Mouse (Mus musculus): Measurements from ENCODE around the gene Ahnak. TPM values are rescaled to one million over a fixed set of nuclear protein-coding genes. Genes with fewer than 3 reads are reported as not detected.

Ahnak gene
- polyA plus RNA-seq (2012; rRNA removed) = 126 and 168 TPM in 2 replicates

GRCm38 (mm10) chr19:8989066-8989566 is at the start of gene Ahnak:
Gene Ahnak, plus strand, starts transcription at chr19:8989284.
- peak; percentile 90 for DNase-seq (ENCODE audit: low spot score)

- DNase-seq (ENCODE audit: low spot score) = no peak
Observed at GRCm38 (mm10) chr19:8940526-8941133, 48.5 kb upstream of the Ahnak start.

- DNase-seq (ENCODE audit: low spot score) = no peak
Observed at GRCm38 (mm10) chr19:8941136-8941514, 48.0 kb upstream of the Ahnak start.

- DNase-seq (ENCODE audit: low spot score) = peak; percentile 88
Observed at GRCm38 (mm10) chr19:8941515-8942217, 47.4 kb upstream of the Ahnak start, which contains the start of gene Mta2. Gene Mta2, plus strand, starts transcription at chr19:8941875.

DNA sequence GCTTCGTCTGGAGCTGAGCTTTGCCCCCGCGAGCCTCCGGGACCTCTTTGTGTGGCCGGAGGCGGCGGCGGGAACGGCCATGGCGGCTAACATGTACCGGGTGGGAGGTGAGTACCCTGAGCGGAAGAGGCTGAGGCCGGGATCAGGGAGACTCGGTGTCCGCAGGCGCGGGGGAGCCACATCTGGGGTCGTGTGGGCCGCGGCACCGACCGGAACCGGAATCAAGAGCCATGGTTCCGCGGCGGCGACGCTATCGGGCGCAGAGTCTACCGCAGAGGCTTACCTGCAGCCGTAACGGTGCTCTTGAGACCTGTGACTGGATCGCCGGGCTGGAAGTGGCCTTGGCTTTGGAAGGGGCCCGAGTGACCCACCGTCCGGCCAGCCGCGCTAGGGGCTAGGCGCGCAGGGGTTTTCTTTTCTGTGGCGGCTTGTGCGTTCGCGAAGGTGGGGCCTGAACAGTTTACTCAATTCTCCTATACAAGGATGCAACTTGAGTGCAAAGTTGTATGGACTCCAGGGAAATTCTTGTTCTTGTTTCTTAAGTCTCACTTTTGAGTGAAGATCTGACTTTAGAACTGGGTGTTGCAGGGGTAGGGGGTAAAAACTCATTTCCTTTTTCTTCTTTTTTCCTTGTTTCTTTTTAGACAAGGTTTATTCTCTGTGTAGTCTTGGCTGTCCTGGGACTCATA is 46.7 kb upstream of the Ahnak start:
- DNase-seq (ENCODE audit: low spot score) = no peak

GRCm38 (mm10) chr19:8943047-8943446 is 46.0 kb upstream of the Ahnak start:
- no peak for DNase-seq (ENCODE audit: low spot score)

- DNase-seq (ENCODE audit: low spot score) = no peak
Observed at GRCm38 (mm10) chr19:8944062-8944461, 45.0 kb upstream of the Ahnak start.

DNA sequence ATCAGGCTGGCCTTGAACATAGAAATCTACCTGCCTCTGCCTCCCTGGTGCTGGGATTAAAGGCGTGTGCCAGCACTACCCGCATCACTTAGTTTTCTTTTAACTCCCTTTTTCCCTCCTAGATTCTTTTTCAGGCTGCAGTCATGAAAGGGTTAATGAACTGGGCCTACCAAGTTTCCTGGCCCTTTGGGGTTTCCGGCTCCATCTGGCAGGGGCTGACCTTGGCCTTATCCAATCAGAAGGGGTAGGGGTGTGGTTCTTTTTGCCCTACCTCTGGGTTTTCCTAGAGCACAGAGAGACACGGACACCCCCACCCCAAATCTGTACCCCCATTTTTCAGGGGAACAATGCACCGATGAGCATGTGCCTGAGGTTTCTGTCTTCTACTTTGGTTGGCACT is 44.3 kb upstream of the Ahnak start:
- DNase-seq (ENCODE audit: low spot score) = no peak

GRCm38 (mm10) chr19:8945251-8945650 is 43.8 kb upstream of the Ahnak start:
- no peak for DNase-seq (ENCODE audit: low spot score)

GRCm38 (mm10) chr19:8946929-8947328 is 42.2 kb upstream of the Ahnak start:
- no peak for DNase-seq (ENCODE audit: low spot score)

DNA sequence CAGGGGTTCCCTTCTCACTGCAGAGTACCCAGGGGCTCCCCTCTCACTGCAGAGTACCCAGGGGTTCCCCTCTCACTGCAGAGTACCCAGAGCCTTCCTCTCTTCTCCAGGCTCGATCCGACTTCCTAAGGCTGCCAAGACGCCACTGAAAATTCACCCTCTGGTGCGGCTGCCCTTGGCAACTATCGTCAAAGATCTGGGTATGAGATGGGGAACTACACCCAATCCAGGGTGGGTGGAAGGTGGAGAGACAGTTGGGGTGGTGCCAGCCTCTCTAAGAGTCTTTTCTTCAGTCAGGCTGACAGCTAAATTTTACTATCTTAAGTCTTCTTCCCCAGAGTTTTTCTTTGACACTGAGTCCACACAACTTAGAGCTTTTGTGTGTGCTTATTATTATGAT is 38.9 kb upstream of the Ahnak start:
- DNase-seq (ENCODE audit: low spot score) = no peak

DNA sequence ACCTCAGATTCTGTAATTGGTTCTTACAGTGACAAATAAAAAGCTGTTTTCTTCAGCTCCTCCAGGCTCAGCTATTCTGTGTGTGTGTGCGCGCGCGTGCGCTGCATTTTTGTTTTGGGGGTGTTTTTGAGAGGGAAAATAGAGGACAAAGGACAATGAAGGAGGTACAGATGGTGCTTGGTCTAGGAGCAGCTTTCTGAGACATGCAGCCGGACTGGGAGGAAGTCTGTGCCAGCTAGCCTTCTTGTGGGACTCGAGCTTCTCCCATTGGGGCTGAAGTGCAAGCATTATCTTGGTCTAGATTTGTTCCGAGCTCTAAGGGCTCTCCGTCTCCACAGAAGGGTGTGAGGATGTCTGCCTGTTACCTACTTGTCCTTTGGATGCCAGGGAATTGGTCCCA is 36.8 kb upstream of the Ahnak start:
- no peak for DNase-seq (ENCODE audit: low spot score)

- DNase-seq (ENCODE audit: low spot score) = peak; percentile 61
Observed at GRCm38 (mm10) chr19:8953135-8954039, 35.7 kb upstream of the Ahnak start, which contains the start of gene Tut1. Gene Tut1, plus strand, starts transcription at chr19:8953847.

DNA sequence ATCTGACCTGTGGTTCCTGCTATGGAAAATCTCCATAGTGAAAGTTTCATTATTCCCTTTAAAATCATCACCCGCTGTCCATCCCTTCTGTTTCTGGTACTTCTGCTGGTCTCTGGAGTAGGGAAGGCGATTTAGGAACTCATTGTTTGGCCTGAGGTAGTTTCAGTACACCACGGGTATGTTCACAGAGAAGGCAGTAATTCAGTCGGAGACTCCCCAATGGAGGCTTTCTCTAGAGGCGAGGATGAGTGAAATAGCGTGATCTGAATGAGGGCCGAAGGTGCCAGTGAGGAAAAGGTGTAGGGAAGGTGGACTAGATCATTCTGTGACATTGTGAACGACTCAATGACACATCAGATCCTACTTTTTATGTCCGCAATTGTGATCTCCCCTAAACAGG is 34.9 kb upstream of the Ahnak start:
- DNase-seq (ENCODE audit: low spot score) = no peak

DNA sequence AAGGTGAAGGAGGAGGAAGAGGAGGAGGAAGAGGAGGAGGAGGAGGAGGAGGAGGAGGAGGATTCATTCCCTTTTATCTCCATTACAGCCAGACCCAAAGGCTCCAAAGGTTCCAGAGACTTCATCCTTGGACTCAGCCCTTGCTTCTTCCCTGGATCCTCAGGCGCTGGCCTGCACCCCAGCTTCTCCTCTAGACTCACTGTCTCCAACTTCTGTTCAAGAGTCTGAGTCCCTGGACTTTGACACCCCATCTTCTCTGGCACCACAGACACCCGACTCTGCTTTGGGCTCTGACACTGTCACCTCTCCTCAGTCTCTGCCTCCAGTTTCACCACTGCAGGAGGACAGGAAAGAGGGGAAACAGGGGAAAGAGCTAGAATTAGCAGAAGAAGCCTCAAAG is 26.8 kb upstream of the Ahnak start:
- DNase-seq (ENCODE audit: low spot score) = no peak

DNA sequence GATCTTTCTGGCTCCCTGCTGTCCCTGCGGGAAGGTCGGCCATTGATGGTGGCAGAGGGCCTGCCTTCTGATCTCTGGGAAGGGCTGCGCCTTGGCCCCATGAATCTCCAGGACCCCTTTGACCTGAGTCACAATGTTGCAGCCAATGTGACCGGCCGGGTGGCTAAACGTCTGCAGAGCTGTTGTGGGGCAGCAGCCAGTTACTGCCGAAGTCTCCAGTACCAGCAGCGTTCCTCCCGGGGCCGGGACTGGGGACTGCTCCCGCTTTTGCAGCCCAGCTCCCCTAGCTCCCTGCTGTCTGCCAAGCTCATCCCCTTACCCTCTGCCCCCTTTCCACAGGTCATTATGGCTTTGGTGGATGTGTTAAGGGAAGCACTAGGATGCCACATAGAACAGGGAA is 24.0 kb upstream of the Ahnak start:
- no peak for DNase-seq (ENCODE audit: low spot score)

DNA sequence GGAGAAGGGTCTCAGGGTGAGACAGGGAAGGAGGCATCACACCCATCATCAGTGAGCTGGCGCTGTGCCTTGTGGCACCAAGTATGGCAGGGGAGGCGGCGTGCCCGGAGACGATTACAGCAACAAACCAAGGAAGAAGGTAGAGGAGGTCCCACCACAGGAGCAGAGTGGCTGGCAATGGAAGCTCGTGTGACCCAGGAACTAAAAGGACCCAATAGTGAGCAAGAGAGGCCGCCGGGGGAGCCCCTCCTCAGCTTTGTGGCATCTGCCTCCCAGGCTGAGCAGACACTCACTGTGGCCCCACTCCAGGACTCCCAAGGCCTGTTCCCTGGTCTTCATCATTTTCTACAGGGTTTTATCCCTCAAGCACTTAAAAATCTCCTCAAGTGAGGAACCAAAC is 23.3 kb upstream of the Ahnak start:
- DNase-seq (ENCODE audit: low spot score) = no peak

DNA sequence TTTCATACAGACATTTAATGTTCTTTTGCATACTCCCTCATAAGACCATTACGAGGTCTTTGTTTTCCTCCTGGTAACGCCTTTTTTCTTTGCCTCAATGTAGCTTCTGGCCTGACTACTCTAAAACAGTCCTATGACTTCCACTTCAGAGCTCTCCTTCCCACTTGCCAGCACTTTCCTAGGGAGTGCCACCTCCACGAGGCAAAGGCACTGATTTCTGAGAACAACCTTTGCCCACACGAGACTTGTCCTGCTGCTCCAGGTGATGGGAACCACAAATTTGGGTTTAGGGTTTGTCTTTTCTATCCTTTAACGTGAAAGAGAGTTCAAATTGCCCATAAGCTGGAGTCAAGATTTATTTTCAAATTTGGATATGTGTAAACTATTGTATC is 22.9 kb upstream of the Ahnak start:
- no peak for DNase-seq (ENCODE audit: low spot score)

- DNase-seq (ENCODE audit: low spot score) = peak; percentile 85
Observed at GRCm38 (mm10) chr19:8966590-8967372, 22.3 kb upstream of the Ahnak start, which contains the start of gene Eef1g. Gene Eef1g, plus strand, starts transcription at chr19:8967041.

- DNase-seq (ENCODE audit: low spot score) = no peak
Observed at GRCm38 (mm10) chr19:8967373-8967743, 21.7 kb upstream of the Ahnak start.

- no peak for DNase-seq (ENCODE audit: low spot score)
Observed at GRCm38 (mm10) chr19:8967893-8968292, 21.2 kb upstream of the Ahnak start.

Measured in urinary bladder, adult 2 months (tissue).